ENCODE assay signal across 8 mouse cellular contexts in genomic region chr1:180458274-180458673, GRCm38 (mm10). TPM values are rescaled to one million over a fixed set of nuclear protein-coding genes. Genes with fewer than 3 reads are reported as not detected.
DNase-seq lines count a peak whose midpoint lies in the region; ATAC-seq and TF ChIP-seq lines count a peak whose summit lies in the region.

No protein-coding gene starts in this region.

- ATAC-seq in embryonic facial prominence, embryonic 12.5 days (ENCODE audit: insufficient number of reproducible peaks, insufficient read depth, low FRiP score, low TSS enrichment) = no peak
- ATAC-seq in limb, embryonic 14.5 days (ENCODE audit: low FRiP score, low read depth) = no peak; the same call in 1 of the 2 replicates
- ATAC-seq in frontal cortex, adult (ENCODE audit: low TSS enrichment) = no peak

- no peak overlapping the region for H3K4me3 ChIP-seq in heart, adult 2 months
- H3K4me3 ChIP-seq in embryonic facial prominence, embryonic 12.5 days = no peak overlapping the region
- H3K4me3 ChIP-seq in limb, embryonic 14.5 days (replicated peaks; ENCODE audit: low read length) = no peak overlapping the region

- H3K9me3 ChIP-seq in embryonic facial prominence, embryonic 12.5 days = no peaks in the 10 kb centered on the region
- no peaks in the 10 kb centered on the region for H3K9me3 ChIP-seq in limb, embryonic 14.5 days (ENCODE audit: control insufficient read depth, low read length)

- H3K4me1 ChIP-seq in heart, adult 2 months (ENCODE audit: control insufficient read depth, insufficient read depth, low read length) = peaks cover 1% of the 10 kb centered on the region
- H3K4me1 ChIP-seq in embryonic facial prominence, embryonic 12.5 days = peaks cover 19% of the 10 kb centered on the region
- H3K4me1 ChIP-seq in limb, embryonic 14.5 days (ENCODE audit: control insufficient read depth, insufficient read depth, low read length) = peaks cover 15% of the 10 kb centered on the region

- 21% methylated on average over 6 of the region's 6 CpGs for WGBS in heart, adult 2 months
- WGBS in embryonic facial prominence, embryonic 12.5 days = 42% methylated on average over 6 of the region's 6 CpGs
- 31% methylated on average over 6 of the region's 6 CpGs for WGBS in limb, embryonic 14.5 days

- H3K27ac ChIP-seq in heart, adult 2 months = no peak overlapping the region
- H3K27ac ChIP-seq in embryonic facial prominence, embryonic 12.5 days = 0 out of 2 replicates have a peak overlapping the region, but pooled peaks have one; percentile 30
- no peak overlapping the region for H3K27ac ChIP-seq in limb, embryonic 14.5 days (replicated peaks; ENCODE audit: low read depth, low read length)

- no peak for TF ChIP-seq CTCF in heart, adult 2 months (IDR thresholded peaks at IDR 0.05)
- TF ChIP-seq CTCF in brain, embryonic 14.5 days (IDR thresholded peaks at IDR 0.05; ENCODE audit: borderline replicate concordance, extremely low read depth, insufficient read depth, insufficient read length) = no peak

- TF ChIP-seq EP300 in heart, adult 2 months (IDR thresholded peaks at IDR 0.05; ENCODE audit: insufficient read depth, low read depth, low read length) = no peak

- intact Hi-C loops in heart, adult 2 months (cut with DNase I) = no loop called here
- intact Hi-C loops in heart, postnatal 25 days (cut with DNase I) = no loop called here
- intact Hi-C loops in left cerebral cortex, postnatal 14 days (cut with DNase I) = no loop called here

- H3K36me3 ChIP-seq in heart, adult 2 months (ENCODE audit: control insufficient read depth, insufficient read depth, low read length) = no peaks in the 10 kb centered on the region
- no peaks in the 10 kb centered on the region for H3K36me3 ChIP-seq in embryonic facial prominence, embryonic 12.5 days
- H3K36me3 ChIP-seq in limb, embryonic 14.5 days (ENCODE audit: control insufficient read depth, insufficient read depth, low read length) = no peaks in the 10 kb centered on the region

- no peaks in the 10 kb centered on the region for H3K79me2 ChIP-seq in heart, adult 2 months (replicated peaks; ENCODE audit: control insufficient read depth, insufficient read depth, low read length)

- no peak for TF ChIP-seq POLR2A in heart, adult 2 months (IDR thresholded peaks at IDR 0.05; ENCODE audit: insufficient read depth, low read depth, low read length)
- no peak for TF ChIP-seq POLR2A in brain, embryonic 14.5 days (IDR thresholded peaks at IDR 0.05; ENCODE audit: borderline replicate concordance, extremely low read depth, insufficient read depth, insufficient read length, poor library complexity, severe bottlenecking)
- TF ChIP-seq POLR2A in limb, embryonic 14.5 days (IDR thresholded peaks at IDR 0.05; ENCODE audit: borderline replicate concordance, extremely low read depth, insufficient read depth, insufficient read length) = no peak

- no peak overlapping the region for H3K9ac ChIP-seq in heart, adult 2 months (ENCODE audit: low read depth, low read length)
- H3K9ac ChIP-seq in embryonic facial prominence, embryonic 12.5 days = no peak overlapping the region
- H3K9ac ChIP-seq in limb, embryonic 14.5 days (ENCODE audit: low read depth, low read length, severe bottlenecking) = no peak overlapping the region

- H3K4me2 ChIP-seq in embryonic facial prominence, embryonic 12.5 days (replicated peaks) = 0 out of 2 replicates have a peak overlapping the region, but pooled peaks have one; percentile 15
- H3K4me2 ChIP-seq in limb, embryonic 14.5 days (replicated peaks; ENCODE audit: low read depth, low read length, severe bottlenecking) = no peak overlapping the region

- H3K27me3 ChIP-seq in heart, adult 2 months (ENCODE audit: control insufficient read depth, insufficient read depth, low read length) = no peaks in the 10 kb centered on the region
- H3K27me3 ChIP-seq in embryonic facial prominence, embryonic 12.5 days = no peaks in the 10 kb centered on the region
- no peaks in the 10 kb centered on the region for H3K27me3 ChIP-seq in limb, embryonic 14.5 days (ENCODE audit: control insufficient read depth, insufficient read depth, low read length)

- peak; percentile 32 for DNase-seq in heart, adult 2 months
- DNase-seq in heart, postnatal 25 days (ENCODE audit: low spot score) = no peak
- DNase-seq in brain, embryonic 14.5 days (ENCODE audit: low read depth) = peak; percentile 45
- peak; percentile 53 for DNase-seq in limb, embryonic 14.5 days (ENCODE audit: low spot score)
- DNase-seq in layer of hippocampus, postnatal 36 days = no peak
- no peak for DNase-seq in left cerebral cortex, postnatal 14 days (ENCODE audit: low spot score in 2 of 2)

RNA-seq across cellular contexts. Expression of gene Stum, which starts 25.0 kb away (rescaled TPM):
- 1 to 10 TPM; 2.0 to 2.8 TPM for total RNA-seq in heart, adult 2 months (2021)
- polyA plus RNA-seq in heart, adult 2 months (2012; rRNA removed) = 3.7 and 6.0 TPM in 2 replicates
- 1 to 10 TPM; 1.1 to 1.2 TPM for total RNA-seq in heart, postnatal 25 days (2021)
- 10.2 and 11.6 TPM in 2 replicates for polyA plus RNA-seq in brain, embryonic 14.5 days (2012; rRNA removed)
- polyA plus RNA-seq in embryonic facial prominence, embryonic 12.5 days (2016; fragmentation: Nextera tagmentation; extraction: Ambion mirVana) = 1.5 and 1.8 TPM in 2 replicates
- polyA plus RNA-seq in limb, embryonic 14.5 days (2012; rRNA removed) = 6.3 TPM in 2 replicates
- 3.9 and 5.8 TPM in 2 replicates for polyA plus RNA-seq in limb, embryonic 14.5 days (2014; fragmentation: Nextera tagmentation; extraction: Ambion mirVana)
- total RNA-seq in layer of hippocampus, postnatal 36 days (2021) = 100 to 1,000 TPM; 294 to 316 TPM
- total RNA-seq in left cerebral cortex, postnatal 14 days (2021) = 100 to 1,000 TPM; 146 to 150 TPM

Comparison
In these comparisons a context has a peak if more than half of its experiments do, and no peak if none do; other contexts are left out.
1. DNase-seq: peak in heart, adult 2 months (2 of 2), brain, embryonic 14.5 days (single experiment) and limb, embryonic 14.5 days (single experiment); none in heart, postnatal 25 days (single experiment), layer of hippocampus, postnatal 36 days (0 of 2) and left cerebral cortex, postnatal 14 days (0 of 2).
2. RNA of gene Stum, which starts 25.0 kb away (total RNA-seq): 294 to 316 TPM in layer of hippocampus, postnatal 36 days and 146 to 150 TPM in left cerebral cortex, postnatal 14 days; 2.0 to 2.8 TPM in heart, adult 2 months and 1.1 to 1.2 TPM in heart, postnatal 25 days; every median in the first group is over 10 times any median in the second.